Mouse (Mus musculus) testis, adult 2 months (tissue): ENCODE results near the gene Plekhg5.

Experiments
- CTCF ChIP-seq: fragments of 200-500 bp; IDR thresholded peaks from 2 replicates; pipeline ENCODE4 v1.5.1; 2012; ENCODE audit warnings: low read depth, mild to moderate bottlenecking, inconsistent platforms, low read length, moderate library complexity; ENCODE audit not compliant: control insufficient read depth, insufficient read depth, insufficient replicate concordance
- POLR2A ChIP-seq: fragments of 200-500 bp; IDR thresholded peaks from 2 replicates; pipeline ENCODE4 v1.6.1; 2012; ENCODE audit warnings: low read depth, mild to moderate bottlenecking, inconsistent platforms, low read length, moderate library complexity; ENCODE audit not compliant: control insufficient read depth

GRCm38 (mm10) chr4:152107493-152107892 is 35.2 kb downstream of the Plekhg5 start:
- TF ChIP-seq POLR2A (no peak), CTCF (no peak)
